Mouse (Mus musculus): Measurements from ENCODE around the gene Esrrg. TPM values are rescaled to one million over a fixed set of nuclear protein-coding genes. Genes with fewer than 3 reads are reported as not detected.

Esrrg gene
- total and polyA plus RNA-seq, 2 experiments from 2014 or later, result 17.1 to 39.8 TPM

GRCm38 (mm10) chr1:187889096-187889495, 280.5 kb downstream of the Esrrg start:
- no peak for TF ChIP-seq CTCF (IDR thresholded peaks at IDR 0.05)
- no peaks in the 10 kb centered on the region for H3K27me3 ChIP-seq (ENCODE audit: insufficient read depth, low read length)
- no peak overlapping the region for H3K4me2 ChIP-seq (ENCODE audit: low read depth, low read length, poor library complexity, severe bottlenecking)
- ATAC-seq (ENCODE audit: low FRiP score) (no peak), DNase-seq (ENCODE audit: low spot score) (no peak)
- no peaks in the 10 kb centered on the region for H3K36me3 ChIP-seq (ENCODE audit: insufficient read depth, low read length)
- H3K4me3 ChIP-seq (ENCODE audit: low read depth, low read length), result no peak overlapping the region
- 97% methylated on average over 4 of the region's 4 CpGs for WGBS
- H3K9me3 ChIP-seq (ENCODE audit: low read length), result no peaks in the 10 kb centered on the region
- H3K4me1 ChIP-seq (ENCODE audit: insufficient read depth, low read length), result no peaks in the 10 kb centered on the region
- H3K27ac ChIP-seq (ENCODE audit: low read depth, low read length), result no peak overlapping the region
- no peak overlapping the region for H3K9ac ChIP-seq (replicated peaks; ENCODE audit: low read length, poor library complexity, severe bottlenecking)

- no peak overlapping the region for H3K4me3 ChIP-seq (ENCODE audit: low read depth, low read length)
- no peak overlapping the region for H3K9ac ChIP-seq (replicated peaks; ENCODE audit: low read length, poor library complexity, severe bottlenecking)
- ATAC-seq (ENCODE audit: low FRiP score) (no peak), DNase-seq (ENCODE audit: low spot score) (no peak)
- H3K4me2 ChIP-seq (ENCODE audit: low read depth, low read length, poor library complexity, severe bottlenecking), result no peak overlapping the region
- WGBS, result 94% methylated on average over 9 of the region's 9 CpGs
- no peaks in the 10 kb centered on the region for H3K27me3 ChIP-seq (ENCODE audit: insufficient read depth, low read length)
- H3K9me3 ChIP-seq (ENCODE audit: low read length), result no peaks in the 10 kb centered on the region
- no peaks in the 10 kb centered on the region for H3K36me3 ChIP-seq (ENCODE audit: insufficient read depth, low read length)
- no peaks in the 10 kb centered on the region for H3K4me1 ChIP-seq (ENCODE audit: insufficient read depth, low read length)
- TF ChIP-seq CTCF (IDR thresholded peaks at IDR 0.05), result no peak
- no peak overlapping the region for H3K27ac ChIP-seq (ENCODE audit: low read depth, low read length)
These were observed 282.7 kb downstream of the Esrrg start for GRCm38 (mm10) chr1:187891262-187891661.

- Histone ChIP-seq H3K36me3 (ENCODE audit: insufficient read depth, low read length) (no peaks in the 10 kb centered on the region), H3K27me3 (ENCODE audit: insufficient read depth, low read length) (no peaks in the 10 kb centered on the region), H3K27ac (ENCODE audit: low read depth, low read length) (no peak overlapping the region), H3K4me3 (ENCODE audit: low read depth, low read length) (no peak overlapping the region), H3K4me1 (ENCODE audit: insufficient read depth, low read length) (no peaks in the 10 kb centered on the region), H3K9ac (replicated peaks; ENCODE audit: low read length, poor library complexity, severe bottlenecking) (no peak overlapping the region), H3K9me3 (ENCODE audit: low read length) (no peaks in the 10 kb centered on the region), H3K4me2 (ENCODE audit: low read depth, low read length, poor library complexity, severe bottlenecking) (no peak overlapping the region)
- ATAC-seq (ENCODE audit: low FRiP score) (no peak), DNase-seq (ENCODE audit: low spot score) (no peak)
- 83% methylated on average over 1 of the region's 1 CpGs for WGBS
- TF ChIP-seq CTCF (IDR thresholded peaks at IDR 0.05), result no peak
These were observed 286.9 kb downstream of the Esrrg start for GRCm38 (mm10) chr1:187895459-187895858.

- no peaks in the 10 kb centered on the region for H3K27me3 ChIP-seq (ENCODE audit: insufficient read depth, low read length)
- no peak overlapping the region for H3K4me2 ChIP-seq (ENCODE audit: low read depth, low read length, poor library complexity, severe bottlenecking)
- no peak overlapping the region for H3K27ac ChIP-seq (ENCODE audit: low read depth, low read length)
- H3K9me3 ChIP-seq (ENCODE audit: low read length), result no peaks in the 10 kb centered on the region
- DNase-seq (ENCODE audit: low spot score), result no peak
- ATAC-seq (ENCODE audit: low FRiP score), result no peak
- no peaks in the 10 kb centered on the region for H3K36me3 ChIP-seq (ENCODE audit: insufficient read depth, low read length)
- 82% methylated on average over 3 of the region's 3 CpGs for WGBS
- H3K4me3 ChIP-seq (ENCODE audit: low read depth, low read length), result no peak overlapping the region
- no peak overlapping the region for H3K9ac ChIP-seq (replicated peaks; ENCODE audit: low read length, poor library complexity, severe bottlenecking)
- no peaks in the 10 kb centered on the region for H3K4me1 ChIP-seq (ENCODE audit: insufficient read depth, low read length)
- no peak for TF ChIP-seq CTCF (IDR thresholded peaks at IDR 0.05)
These were observed 287.7 kb downstream of the Esrrg start for GRCm38 (mm10) chr1:187896291-187896690.

DNA sequence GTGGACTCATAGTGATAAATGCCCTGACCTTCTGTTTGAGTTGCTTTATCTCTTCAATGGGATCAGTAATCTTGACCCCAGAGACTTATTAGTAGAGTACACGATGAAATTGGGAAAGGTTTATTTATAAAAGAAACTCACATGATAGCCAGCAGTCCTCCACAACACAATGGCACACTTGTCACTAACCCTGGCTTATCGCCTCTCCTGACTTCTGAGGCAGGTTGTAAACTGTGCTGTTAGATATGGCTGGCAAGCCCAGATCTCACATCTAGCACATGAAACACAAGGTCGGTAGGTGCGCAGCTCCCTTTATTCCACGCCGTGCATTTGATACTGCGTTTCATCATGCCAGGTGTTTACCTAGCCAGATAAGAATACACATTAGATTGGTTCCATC, 288.3 kb downstream of the Esrrg start:
- H3K9me3 ChIP-seq (ENCODE audit: low read length), result no peaks in the 10 kb centered on the region
- no peaks in the 10 kb centered on the region for H3K27me3 ChIP-seq (ENCODE audit: insufficient read depth, low read length)
- no peak overlapping the region for H3K4me2 ChIP-seq (ENCODE audit: low read depth, low read length, poor library complexity, severe bottlenecking)
- H3K27ac ChIP-seq (ENCODE audit: low read depth, low read length), result no peak overlapping the region
- TF ChIP-seq CTCF (IDR thresholded peaks at IDR 0.05), result no peak
- no peak for DNase-seq (ENCODE audit: low spot score)
- H3K4me1 ChIP-seq (ENCODE audit: insufficient read depth, low read length), result no peaks in the 10 kb centered on the region
- ATAC-seq (ENCODE audit: low FRiP score), result no peak
- H3K9ac ChIP-seq (replicated peaks; ENCODE audit: low read length, poor library complexity, severe bottlenecking), result no peak overlapping the region
- no peak overlapping the region for H3K4me3 ChIP-seq (ENCODE audit: low read depth, low read length)
- WGBS, result 95% methylated on average over 7 of the region's 7 CpGs
- no peaks in the 10 kb centered on the region for H3K36me3 ChIP-seq (ENCODE audit: insufficient read depth, low read length)

DNA sequence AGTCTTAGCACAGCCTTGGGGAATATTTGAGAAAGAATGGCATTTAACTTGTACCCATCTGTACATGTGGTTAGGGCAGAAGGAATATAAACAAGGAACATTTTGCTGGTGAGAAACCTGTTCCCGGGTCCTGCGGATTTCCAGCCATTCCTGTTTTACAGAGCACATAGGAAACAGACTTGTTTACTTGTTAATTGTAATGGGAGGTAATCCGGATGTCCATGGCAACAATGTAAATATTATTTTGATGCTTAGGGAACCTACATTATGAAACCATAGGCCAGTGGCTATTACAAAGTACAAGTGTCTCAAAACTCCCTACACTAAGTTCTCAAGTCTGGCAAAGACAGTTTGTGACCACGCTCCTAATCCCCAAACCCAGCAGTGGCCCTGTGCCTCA, 290.9 kb downstream of the Esrrg start:
- H3K27me3 ChIP-seq (ENCODE audit: insufficient read depth, low read length), result no peaks in the 10 kb centered on the region
- WGBS, result 76% methylated on average over 4 of the region's 4 CpGs

More for the DNA sequence above, 290.9 kb downstream of the Esrrg start:
- no peak overlapping the region for H3K27ac ChIP-seq (ENCODE audit: low read depth, low read length)
- H3K4me3 ChIP-seq (ENCODE audit: low read depth, low read length), result no peak overlapping the region
- ATAC-seq (ENCODE audit: low FRiP score) (no peak), DNase-seq (ENCODE audit: low spot score) (no peak)
- H3K36me3 ChIP-seq (ENCODE audit: insufficient read depth, low read length), result no peaks in the 10 kb centered on the region
- H3K4me2 ChIP-seq (ENCODE audit: low read depth, low read length, poor library complexity, severe bottlenecking), result no peak overlapping the region
- TF ChIP-seq CTCF (IDR thresholded peaks at IDR 0.05), result no peak
- no peaks in the 10 kb centered on the region for H3K4me1 ChIP-seq (ENCODE audit: insufficient read depth, low read length)
- H3K9me3 ChIP-seq (ENCODE audit: low read length), result no peaks in the 10 kb centered on the region
- H3K9ac ChIP-seq (replicated peaks; ENCODE audit: low read length, poor library complexity, severe bottlenecking), result no peak overlapping the region

Data from midbrain, postnatal 0 days (tissue).